Mouse (Mus musculus): Measurements from ENCODE around the gene Acox3. TPM values are rescaled to one million over a fixed set of nuclear protein-coding genes. Genes with fewer than 3 reads are reported as not detected.

Gene Acox3
- polyA plus RNA-seq, 1 experiment from 2014 or later: 15.1 TPM

- Histone ChIP-seq H3K27me3 (replicated peaks; ENCODE audit: control insufficient read depth, insufficient read depth, low read length) (no peaks in the 10 kb centered on the region), H3K27ac (ENCODE audit: low read depth) (no peak overlapping the region), H3K9ac (ENCODE audit: low read length) (no peak overlapping the region), H3K9me3 (ENCODE audit: control insufficient read depth, low read length) (no peaks in the 10 kb centered on the region), H3K4me2 (ENCODE audit: low read length) (no peak overlapping the region), H3K4me1 (replicated peaks; ENCODE audit: control insufficient read depth, insufficient read depth, low read length) (peaks cover 19% of the 10 kb centered on the region), H3K4me3 (ENCODE audit: low read depth, low read length) (no peak overlapping the region), H3K36me3 (ENCODE audit: control insufficient read depth, insufficient read depth, low read length) (no peaks in the 10 kb centered on the region)
- no peak for ATAC-seq (replicated peaks; ENCODE audit: low FRiP score, low TSS enrichment, low read depth)
- no peak for DNase-seq (ENCODE audit: low spot score)
- WGBS: 91% methylated on average over 7 of the region's 7 CpGs
Observed at GRCm38 (mm10) chr5:35610381-35610780, 27.5 kb downstream of the Acox3 start.

GRCm38 (mm10) chr5:35611170-35611569, 28.3 kb downstream of the Acox3 start:
- Histone ChIP-seq H3K9ac (ENCODE audit: low read length) (no peak overlapping the region), H3K4me1 (replicated peaks; ENCODE audit: control insufficient read depth, insufficient read depth, low read length) (peaks cover 19% of the 10 kb centered on the region), H3K9me3 (ENCODE audit: control insufficient read depth, low read length) (no peaks in the 10 kb centered on the region), H3K36me3 (ENCODE audit: control insufficient read depth, insufficient read depth, low read length) (no peaks in the 10 kb centered on the region), H3K27ac (ENCODE audit: low read depth) (no peak overlapping the region), H3K4me3 (ENCODE audit: low read depth, low read length) (no peak overlapping the region), H3K4me2 (ENCODE audit: low read length) (no peak overlapping the region), H3K27me3 (replicated peaks; ENCODE audit: control insufficient read depth, insufficient read depth, low read length) (no peaks in the 10 kb centered on the region)
- no peak for ATAC-seq (replicated peaks; ENCODE audit: low FRiP score, low TSS enrichment, low read depth)
- no peak for DNase-seq (ENCODE audit: low spot score)
- WGBS: 88% methylated on average over 9 of the region's 9 CpGs

GRCm38 (mm10) chr5:35611900-35612299, 29.1 kb downstream of the Acox3 start:
- no peak for DNase-seq (ENCODE audit: low spot score)
- no peak overlapping the region for H3K9ac ChIP-seq (ENCODE audit: low read length)
- no peaks in the 10 kb centered on the region for H3K27me3 ChIP-seq (replicated peaks; ENCODE audit: control insufficient read depth, insufficient read depth, low read length)
- no peaks in the 10 kb centered on the region for H3K9me3 ChIP-seq (ENCODE audit: control insufficient read depth, low read length)
- H3K36me3 ChIP-seq (ENCODE audit: control insufficient read depth, insufficient read depth, low read length): no peaks in the 10 kb centered on the region
- 83% methylated on average over 11 of the region's 11 CpGs for WGBS
- H3K27ac ChIP-seq (ENCODE audit: low read depth): no peak overlapping the region
- ATAC-seq (replicated peaks; ENCODE audit: low FRiP score, low TSS enrichment, low read depth): no peak
- H3K4me2 ChIP-seq (ENCODE audit: low read length): no peak overlapping the region
- H3K4me3 ChIP-seq (ENCODE audit: low read depth, low read length): no peak overlapping the region
- H3K4me1 ChIP-seq (replicated peaks; ENCODE audit: control insufficient read depth, insufficient read depth, low read length): peaks cover 19% of the 10 kb centered on the region

DNA sequence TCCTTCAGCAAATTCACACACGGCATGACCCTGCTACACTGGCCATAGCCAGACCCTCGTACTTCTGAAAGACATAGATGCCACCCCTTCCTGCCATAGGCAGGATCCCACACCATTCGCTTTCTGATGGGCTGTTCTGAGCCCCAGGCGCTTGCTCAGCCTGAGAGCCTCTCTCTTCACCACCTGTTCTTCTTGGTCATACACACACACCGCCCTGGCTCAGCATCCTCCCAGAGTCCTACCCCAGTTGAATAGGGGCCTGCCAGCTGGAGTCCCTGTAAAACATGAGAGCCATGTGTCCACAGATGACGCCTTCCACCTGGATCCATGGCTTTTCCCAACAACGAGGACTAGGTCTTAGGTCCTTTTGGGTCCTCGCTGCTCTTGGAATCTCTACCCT, 29.9 kb downstream of the Acox3 start:
- no peak overlapping the region for H3K4me3 ChIP-seq (ENCODE audit: low read depth, low read length)
- no peak for DNase-seq (ENCODE audit: low spot score)
- H3K36me3 ChIP-seq (ENCODE audit: control insufficient read depth, insufficient read depth, low read length): no peaks in the 10 kb centered on the region
- H3K9ac ChIP-seq (ENCODE audit: low read length): no peak overlapping the region
- H3K4me2 ChIP-seq (ENCODE audit: low read length): no peak overlapping the region
- 85% methylated on average over 8 of the region's 8 CpGs for WGBS
- ATAC-seq (replicated peaks; ENCODE audit: low FRiP score, low TSS enrichment, low read depth): no peak
- no peaks in the 10 kb centered on the region for H3K9me3 ChIP-seq (ENCODE audit: control insufficient read depth, low read length)
- H3K27me3 ChIP-seq (replicated peaks; ENCODE audit: control insufficient read depth, insufficient read depth, low read length): no peaks in the 10 kb centered on the region
- H3K4me1 ChIP-seq (replicated peaks; ENCODE audit: control insufficient read depth, insufficient read depth, low read length): peaks cover 20% of the 10 kb centered on the region
- H3K27ac ChIP-seq (ENCODE audit: low read depth): no peak overlapping the region

DNA sequence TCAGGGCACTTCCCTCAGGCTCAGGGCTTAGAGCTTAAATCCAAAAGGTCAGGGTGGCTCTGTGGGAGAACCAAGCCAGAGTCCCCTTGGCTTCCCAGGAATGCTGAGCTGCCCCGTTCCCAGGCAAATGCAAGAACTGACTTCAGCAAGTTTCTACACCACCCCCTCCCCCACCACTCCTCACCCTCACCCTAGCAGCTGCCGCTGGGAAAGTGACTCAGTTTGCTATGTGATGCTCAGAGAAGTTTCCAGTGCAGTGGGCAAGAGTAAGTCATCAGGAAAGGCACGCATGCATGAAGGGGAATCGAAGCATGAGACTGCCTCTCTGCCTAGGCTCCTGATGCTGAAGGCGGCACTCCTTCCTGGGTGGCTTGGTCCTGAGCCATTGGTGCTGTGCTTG, 34.1 kb downstream of the Acox3 start:
- Histone ChIP-seq H3K27me3 (replicated peaks; ENCODE audit: control insufficient read depth, insufficient read depth, low read length) (no peaks in the 10 kb centered on the region), H3K9me3 (ENCODE audit: control insufficient read depth, low read length) (no peaks in the 10 kb centered on the region), H3K4me2 (ENCODE audit: low read length) (no peak overlapping the region), H3K9ac (ENCODE audit: low read length) (no peak overlapping the region), H3K27ac (ENCODE audit: low read depth) (no peak overlapping the region), H3K4me1 (replicated peaks; ENCODE audit: control insufficient read depth, insufficient read depth, low read length) (peaks cover 7% of the 10 kb centered on the region), H3K4me3 (ENCODE audit: low read depth, low read length) (no peak overlapping the region), H3K36me3 (ENCODE audit: control insufficient read depth, insufficient read depth, low read length) (no peaks in the 10 kb centered on the region)
- ATAC-seq (replicated peaks; ENCODE audit: low FRiP score, low TSS enrichment, low read depth) (no peak), DNase-seq (ENCODE audit: low spot score) (no peak)
- WGBS: 54% methylated on average over 5 of the region's 5 CpGs

GRCm38 (mm10) chr5:35621114-35621513, 38.3 kb downstream of the Acox3 start:
- Histone ChIP-seq H3K4me3 (ENCODE audit: low read depth, low read length) (no peak overlapping the region), H3K4me1 (replicated peaks; ENCODE audit: control insufficient read depth, insufficient read depth, low read length) (peaks cover 12% of the 10 kb centered on the region), H3K36me3 (ENCODE audit: control insufficient read depth, insufficient read depth, low read length) (no peaks in the 10 kb centered on the region), H3K9ac (ENCODE audit: low read length) (no peak overlapping the region), H3K9me3 (ENCODE audit: control insufficient read depth, low read length) (no peaks in the 10 kb centered on the region), H3K27ac (ENCODE audit: low read depth) (no peak overlapping the region), H3K4me2 (ENCODE audit: low read length) (no peak overlapping the region), H3K27me3 (replicated peaks; ENCODE audit: control insufficient read depth, insufficient read depth, low read length) (no peaks in the 10 kb centered on the region)
- 29% methylated on average over 4 of the region's 4 CpGs for WGBS
- DNase-seq (ENCODE audit: low spot score): no peak
- 0 out of 2 replicates have a peak, but pooled peaks have one; percentile 37 for ATAC-seq (replicated peaks; ENCODE audit: low FRiP score, low TSS enrichment, low read depth)

GRCm38 (mm10) chr5:35623831-35624230, 41.0 kb downstream of the Acox3 start:
- Histone ChIP-seq H3K4me2 (ENCODE audit: low read length) (no peak overlapping the region), H3K36me3 (ENCODE audit: control insufficient read depth, insufficient read depth, low read length) (no peaks in the 10 kb centered on the region), H3K4me1 (replicated peaks; ENCODE audit: control insufficient read depth, insufficient read depth, low read length) (peaks cover 10% of the 10 kb centered on the region; the same call in 1 of the 2 replicates), H3K27me3 (replicated peaks; ENCODE audit: control insufficient read depth, insufficient read depth, low read length) (no peaks in the 10 kb centered on the region), H3K4me3 (ENCODE audit: low read depth, low read length) (no peak overlapping the region), H3K9me3 (ENCODE audit: control insufficient read depth, low read length) (no peaks in the 10 kb centered on the region), H3K9ac (ENCODE audit: low read length) (no peak overlapping the region), H3K27ac (ENCODE audit: low read depth) (no peak overlapping the region)
- ATAC-seq (replicated peaks; ENCODE audit: low FRiP score, low TSS enrichment, low read depth) (no peak), DNase-seq (ENCODE audit: low spot score) (no peak)

DNA sequence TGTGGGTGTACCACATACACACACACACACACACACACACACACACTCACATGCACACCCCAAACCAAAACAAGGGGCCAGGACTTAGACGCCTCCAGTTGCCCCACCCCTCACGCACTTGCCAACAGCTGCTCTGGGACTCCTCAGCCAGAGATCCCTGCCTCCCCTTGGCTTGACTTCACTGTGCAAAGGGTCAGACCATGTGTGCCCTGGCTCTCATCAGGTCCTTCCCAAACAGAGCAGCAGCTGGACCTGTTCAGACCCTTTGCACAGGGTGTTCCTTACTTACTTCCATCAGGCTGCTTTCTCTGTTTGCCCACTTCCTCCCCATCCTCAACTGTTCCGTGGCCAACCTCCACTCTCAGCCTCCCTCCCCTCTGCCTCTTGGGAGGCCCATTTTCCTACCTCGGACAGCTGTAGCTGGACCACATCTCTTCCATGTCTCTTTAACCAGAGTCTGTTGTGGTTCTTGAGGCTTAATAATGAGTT, 42.0 kb downstream of the Acox3 start:
- WGBS: 37% methylated on average over 4 of the region's 4 CpGs
- H3K4me1 ChIP-seq (replicated peaks; ENCODE audit: control insufficient read depth, insufficient read depth, low read length): peaks cover 10% of the 10 kb centered on the region; the same call in 1 of the 2 replicates
- DNase-seq (ENCODE audit: low spot score): no peak
- H3K4me2 ChIP-seq (ENCODE audit: low read length): no peak overlapping the region
- H3K9me3 ChIP-seq (ENCODE audit: control insufficient read depth, low read length): no peaks in the 10 kb centered on the region
- H3K4me3 ChIP-seq (ENCODE audit: low read depth, low read length): no peak overlapping the region
- no peaks in the 10 kb centered on the region for H3K27me3 ChIP-seq (replicated peaks; ENCODE audit: control insufficient read depth, insufficient read depth, low read length)
- H3K36me3 ChIP-seq (ENCODE audit: control insufficient read depth, insufficient read depth, low read length): no peaks in the 10 kb centered on the region
- H3K9ac ChIP-seq (ENCODE audit: low read length): no peak overlapping the region
- no peak for ATAC-seq (replicated peaks; ENCODE audit: low FRiP score, low TSS enrichment, low read depth)
- no peak overlapping the region for H3K27ac ChIP-seq (ENCODE audit: low read depth)

DNA sequence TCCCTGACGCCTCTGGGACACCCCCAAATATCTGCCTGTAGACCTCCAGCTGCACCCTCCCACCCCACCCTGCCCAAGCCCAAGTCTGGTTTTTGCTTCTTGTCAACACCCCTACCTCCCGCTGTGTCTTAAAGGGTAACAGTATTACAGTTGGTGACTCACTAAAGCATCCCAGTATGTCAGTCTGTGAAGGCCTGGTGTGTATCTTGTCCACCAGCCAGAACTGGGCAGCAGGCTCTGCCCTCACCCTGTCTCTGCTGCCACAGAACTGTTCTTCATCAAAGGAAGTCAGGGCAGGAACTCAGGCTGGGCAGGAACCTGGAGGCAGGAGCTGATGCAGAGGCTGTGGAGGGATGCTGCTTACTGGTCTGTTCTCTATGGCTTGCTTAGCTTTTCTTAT, 43.6 kb downstream of the Acox3 start:
- peaks cover 9% of the 10 kb centered on the region; the same call in 1 of the 2 replicates for H3K4me1 ChIP-seq (replicated peaks; ENCODE audit: control insufficient read depth, insufficient read depth, low read length)
- H3K27me3 ChIP-seq (replicated peaks; ENCODE audit: control insufficient read depth, insufficient read depth, low read length): no peaks in the 10 kb centered on the region
- H3K9ac ChIP-seq (ENCODE audit: low read length): no peak overlapping the region
- no peaks in the 10 kb centered on the region for H3K9me3 ChIP-seq (ENCODE audit: control insufficient read depth, low read length)
- DNase-seq (ENCODE audit: low spot score) (no peak), ATAC-seq (replicated peaks; ENCODE audit: low FRiP score, low TSS enrichment, low read depth) (no peak)
- H3K27ac ChIP-seq (ENCODE audit: low read depth): no peak overlapping the region
- no peak overlapping the region for H3K4me3 ChIP-seq (ENCODE audit: low read depth, low read length)
- 81% methylated on average over 2 of the region's 2 CpGs for WGBS
- H3K36me3 ChIP-seq (ENCODE audit: control insufficient read depth, insufficient read depth, low read length): no peaks in the 10 kb centered on the region
- no peak overlapping the region for H3K4me2 ChIP-seq (ENCODE audit: low read length)
